Mouse (Mus musculus): Measurements from ENCODE around the gene Adcy1.

DNA sequence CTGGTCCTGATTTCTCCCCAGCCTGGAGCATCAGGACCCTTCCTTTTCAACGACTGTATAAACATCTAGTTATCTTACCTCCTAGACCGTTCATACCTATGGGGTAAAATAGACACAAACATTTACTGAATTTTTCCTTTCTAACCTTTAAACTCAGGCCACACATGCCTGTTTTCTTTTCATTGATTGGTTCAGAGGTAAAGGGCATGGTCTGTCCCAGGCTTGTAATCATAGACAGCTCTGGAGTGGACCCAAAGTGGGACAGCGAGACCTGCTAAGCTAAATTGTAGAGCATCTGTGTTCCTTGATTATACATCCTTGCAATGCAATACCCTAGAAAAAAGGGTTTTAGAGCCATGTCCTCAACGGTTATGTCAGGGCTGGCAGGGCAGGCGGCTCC lies 70.4 kb downstream of the Adcy1 start:
- no peak for TF ChIP-seq POLR2A (IDR thresholded peaks at IDR 0.05; ENCODE audit: low read depth, low read length)
- TF ChIP-seq CTCF (conservative IDR thresholded peaks at IDR 0.05; ENCODE audit: insufficient read depth, insufficient read length, low read depth, low read length): no peak
